Mouse (Mus musculus): ENCODE results near the gene Cramp1l. TPM values are rescaled to one million over a fixed set of nuclear protein-coding genes. Genes with fewer than 3 reads are reported as not detected.

Cramp1l gene
- polyA plus RNA-seq, 1 experiment, result 11.9 TPM

- TF ChIP-seq POLR2A (IDR thresholded peaks at IDR 0.05; ENCODE audit: low read depth, low read length) (no peak), CTCF (conservative IDR thresholded peaks at IDR 0.05; ENCODE audit: insufficient read depth, insufficient read length, low read depth, low read length) (no peak)
- WGBS, result under 1% methylated on average over 74 of the region's 81 CpGs
- Histone ChIP-seq H3K36me3 (ENCODE audit: control insufficient read depth, insufficient read depth, low read length) (no peaks in the 10 kb centered on the region), H3K27ac (ENCODE audit: insufficient read depth, low read depth, low read length) (peak overlapping the region; percentile 89), H3K4me3 (ENCODE audit: insufficient read depth, low read depth, low read length) (peak overlapping the region; percentile 94), H3K4me1 (ENCODE audit: control insufficient read depth, insufficient read depth, low read length) (0 out of 2 replicates have a peak, but pooled peaks cover 6% of the 10 kb centered on the region), H3K27me3 (replicated peaks; ENCODE audit: control insufficient read depth, insufficient read depth, low read length) (no peaks in the 10 kb centered on the region)
- DNase-seq, result peak; percentile 40
These were observed 1.7 kb downstream of the Cramp1l start for GRCm38 (mm10) chr17:25013606-25014501.

- TF ChIP-seq POLR2A (IDR thresholded peaks at IDR 0.05; ENCODE audit: low read depth, low read length), result no peak
- TF ChIP-seq CTCF (conservative IDR thresholded peaks at IDR 0.05; ENCODE audit: insufficient read depth, insufficient read length, low read depth, low read length), result no peak
- no peaks in the 10 kb centered on the region; the same call in none of the 2 replicates for H3K36me3 ChIP-seq (ENCODE audit: control insufficient read depth, insufficient read depth, low read length)
- no peaks in the 10 kb centered on the region; the same call in 1 of the 2 replicates for H3K4me1 ChIP-seq (ENCODE audit: control insufficient read depth, insufficient read depth, low read length)
- no peak overlapping the region for H3K4me3 ChIP-seq (ENCODE audit: insufficient read depth, low read depth, low read length)
- DNase-seq, result no peak
- no peak overlapping the region for H3K27ac ChIP-seq (ENCODE audit: insufficient read depth, low read depth, low read length)
- H3K27me3 ChIP-seq (replicated peaks; ENCODE audit: control insufficient read depth, insufficient read depth, low read length), result no peaks in the 10 kb centered on the region
These were observed 8.1 kb downstream of the Cramp1l start for GRCm38 (mm10) chr17:25007480-25007879.

GRCm38 (mm10) chr17:25005102-25005501 lies 10.5 kb downstream of the Cramp1l start:
- H3K36me3 ChIP-seq (ENCODE audit: control insufficient read depth, insufficient read depth, low read length), result peaks cover 2% of the 10 kb centered on the region
- no peak overlapping the region for H3K4me3 ChIP-seq (ENCODE audit: insufficient read depth, low read depth, low read length)
- no peak overlapping the region for H3K27ac ChIP-seq (ENCODE audit: insufficient read depth, low read depth, low read length)
- WGBS, result 94% methylated on average over 3 of the region's 3 CpGs
- DNase-seq, result no peak
- TF ChIP-seq POLR2A (IDR thresholded peaks at IDR 0.05; ENCODE audit: low read depth, low read length) (no peak), CTCF (conservative IDR thresholded peaks at IDR 0.05; ENCODE audit: insufficient read depth, insufficient read length, low read depth, low read length) (no peak)
- no peaks in the 10 kb centered on the region; the same call in 1 of the 2 replicates for H3K4me1 ChIP-seq (ENCODE audit: control insufficient read depth, insufficient read depth, low read length)
- H3K27me3 ChIP-seq (replicated peaks; ENCODE audit: control insufficient read depth, insufficient read depth, low read length), result no peaks in the 10 kb centered on the region

DNA sequence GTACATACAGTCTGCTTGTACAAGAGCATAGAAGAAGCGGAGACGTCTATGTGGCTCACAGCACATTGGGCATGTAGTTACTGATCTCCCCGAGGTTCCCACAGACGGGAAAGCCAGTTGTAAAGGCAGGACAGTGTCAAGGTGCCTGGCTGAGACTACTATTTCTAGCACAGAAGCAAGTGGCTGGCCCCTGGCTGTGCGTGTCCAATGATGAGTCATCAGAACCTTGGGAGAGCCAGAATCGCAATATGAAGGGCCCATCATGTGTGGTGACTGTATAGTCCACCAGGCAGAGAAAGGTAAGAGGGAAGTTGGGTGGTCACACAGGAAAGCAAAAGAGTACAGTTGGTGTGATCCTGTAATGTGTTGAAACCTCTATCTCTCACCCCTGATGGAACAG lies 20.9 kb downstream of the Cramp1l start:
- WGBS, result 93% methylated on average over 6 of the region's 6 CpGs
- Histone ChIP-seq H3K4me1 (ENCODE audit: control insufficient read depth, insufficient read depth, low read length) (0 out of 2 replicates have a peak, but pooled peaks cover 3% of the 10 kb centered on the region), H3K27ac (ENCODE audit: insufficient read depth, low read depth, low read length) (no peak overlapping the region), H3K36me3 (ENCODE audit: control insufficient read depth, insufficient read depth, low read length) (peaks cover 22% of the 10 kb centered on the region), H3K4me3 (ENCODE audit: insufficient read depth, low read depth, low read length) (no peak overlapping the region), H3K27me3 (replicated peaks; ENCODE audit: control insufficient read depth, insufficient read depth, low read length) (no peaks in the 10 kb centered on the region)
- TF ChIP-seq CTCF (conservative IDR thresholded peaks at IDR 0.05; ENCODE audit: insufficient read depth, insufficient read length, low read depth, low read length) (no peak), POLR2A (IDR thresholded peaks at IDR 0.05; ENCODE audit: low read depth, low read length) (no peak)
- no peak for DNase-seq

GRCm38 (mm10) chr17:24987221-24987620 lies 28.4 kb downstream of the Cramp1l start:
- DNase-seq, result no peak
- no peaks in the 10 kb centered on the region for H3K27me3 ChIP-seq (replicated peaks; ENCODE audit: control insufficient read depth, insufficient read depth, low read length)
- no peaks in the 10 kb centered on the region for H3K4me1 ChIP-seq (ENCODE audit: control insufficient read depth, insufficient read depth, low read length)
- TF ChIP-seq CTCF (conservative IDR thresholded peaks at IDR 0.05; ENCODE audit: insufficient read depth, insufficient read length, low read depth, low read length), result no peak
- no peak for TF ChIP-seq POLR2A (IDR thresholded peaks at IDR 0.05; ENCODE audit: low read depth, low read length)
- peaks cover 5% of the 10 kb centered on the region for H3K36me3 ChIP-seq (ENCODE audit: control insufficient read depth, insufficient read depth, low read length)
- no peak overlapping the region for H3K4me3 ChIP-seq (ENCODE audit: insufficient read depth, low read depth, low read length)
- whole genome bisulfite sequencing, result 91% methylated on average over 6 of the region's 6 CpGs
- no peak overlapping the region for H3K27ac ChIP-seq (ENCODE audit: insufficient read depth, low read depth, low read length)

GRCm38 (mm10) chr17:24960852-24961715 lies 54.5 kb downstream of the Cramp1l start:
- WGBS, result 12% methylated on average over 21 of the region's 21 CpGs

More at GRCm38 (mm10) chr17:24960852-24961715, 54.5 kb downstream of the Cramp1l start:
- TF ChIP-seq CTCF (conservative IDR thresholded peaks at IDR 0.05; ENCODE audit: insufficient read depth, insufficient read length, low read depth, low read length) (no peak), POLR2A (IDR thresholded peaks at IDR 0.05; ENCODE audit: low read depth, low read length) (no peak)
- Histone ChIP-seq H3K36me3 (ENCODE audit: control insufficient read depth, insufficient read depth, low read length) (no peaks in the 10 kb centered on the region), H3K27me3 (replicated peaks; ENCODE audit: control insufficient read depth, insufficient read depth, low read length) (no peaks in the 10 kb centered on the region), H3K4me3 (ENCODE audit: insufficient read depth, low read depth, low read length) (peak overlapping the region; percentile 54), H3K4me1 (ENCODE audit: control insufficient read depth, insufficient read depth, low read length) (peaks cover 2% of the 10 kb centered on the region; the same call in 1 of the 2 replicates), H3K27ac (ENCODE audit: insufficient read depth, low read depth, low read length) (peak overlapping the region; percentile 34; the same call in 1 of the 2 replicates)
- no peak for DNase-seq
